Mouse (Mus musculus) retina, embryonic 14.5 days (tissue): Measurements from ENCODE around the gene Jtb.
"Not testable (repeated sequence)": the region's sequence is repeated elsewhere in the genome, so short reads cannot be mapped to it uniquely, and the experiment has no call there.

Source experiments
- DNase-seq: peaks from one replicate; pipeline ENCODE4 v3.0.0-alpha.2; 2015; ENCODE audit warnings: low spot score

Gene Jtb

GRCm38 (mm10) chr3:90222941-90223340 lies 8.5 kb upstream of the Jtb start:
- DNase-seq, result no peak

- no peak for DNase-seq
These were observed 7.1 kb upstream of the Jtb start for GRCm38 (mm10) chr3:90224331-90224730.

- DNase-seq, result no peak
These were observed 322 bp upstream of the Jtb start for GRCm38 (mm10) chr3:90231075-90231474.

- no peak for DNase-seq
These were observed 9.9 kb downstream of the Jtb start for GRCm38 (mm10) chr3:90241251-90241650.

GRCm38 (mm10) chr3:90241669-90242358 lies 10.4 kb downstream of the Jtb start:
- no peak for DNase-seq

- peak; percentile 80 for DNase-seq
These were observed 11.8 kb downstream of the Jtb start, which contains the start of gene Creb3l4 for GRCm38 (mm10) chr3:90242984-90243775. Creb3l4 (minus strand) TSS chr3:90243512.

GRCm38 (mm10) chr3:90245406-90245805 lies 14.0 kb downstream of the Jtb start:
- no peak for DNase-seq

GRCm38 (mm10) chr3:90247630-90247959 lies 16.2 kb downstream of the Jtb start:
- DNase-seq, result no peak

GRCm38 (mm10) chr3:90247960-90248745 lies 16.8 kb downstream of the Jtb start, which contains the start of gene Slc39a1:
Slc39a1 (plus strand) TSS chr3:90248172.
- DNase-seq, result peak; percentile 98

GRCm38 (mm10) chr3:90248746-90249100 lies 17.3 kb downstream of the Jtb start:
- DNase-seq, result peak; percentile 21

GRCm38 (mm10) chr3:90250791-90251190 lies 19.4 kb downstream of the Jtb start:
- no peak for DNase-seq

- not testable (repeated sequence) for DNase-seq
These were observed 20.4 kb downstream of the Jtb start for GRCm38 (mm10) chr3:90251731-90252226.

GRCm38 (mm10) chr3:90252659-90253058 lies 21.3 kb downstream of the Jtb start:
- not testable (repeated sequence) for DNase-seq

- not testable (repeated sequence) for DNase-seq
These were observed 21.8 kb downstream of the Jtb start for GRCm38 (mm10) chr3:90253174-90253573.

- peak; percentile 94 for DNase-seq
These were observed 22.4 kb downstream of the Jtb start, which contains the start of gene Crtc2 for GRCm38 (mm10) chr3:90253653-90254418. Crtc2 (plus strand) TSS chr3:90254163.

GRCm38 (mm10) chr3:90254419-90255193 lies 23.2 kb downstream of the Jtb start:
- DNase-seq, result peak; percentile 17

GRCm38 (mm10) chr3:90255194-90255565 lies 23.8 kb downstream of the Jtb start:
- DNase-seq, result no peak

- no peak for DNase-seq
These were observed 24.5 kb downstream of the Jtb start for GRCm38 (mm10) chr3:90255784-90256353.

GRCm38 (mm10) chr3:90256731-90257530 lies 25.5 kb downstream of the Jtb start:
- no peak for DNase-seq

GRCm38 (mm10) chr3:90258521-90258920 lies 27.1 kb downstream of the Jtb start:
- DNase-seq, result no peak
